Mouse (Mus musculus) MEL (cell line): ENCODE results near the gene Igfbp2. TPM values are rescaled to one million over a fixed set of nuclear protein-coding genes. Genes with fewer than 3 reads are reported as not detected.

Experiments used
- DNase-seq: peaks from one replicate; pipeline ENCODE4 v3.0.0; 2011; ENCODE audit warnings: low read depth, low spot score
- H3K27ac ChIP-seq: 2 replicates; pipeline ENCODE4 v1.5.1; 2012; ENCODE audit warnings: low read depth, mild to moderate bottlenecking, control low read depth, low read length, moderate library complexity; ENCODE audit not compliant: control insufficient read depth
- H3K27me3 ChIP-seq, 2 experiments: fragments of 150-350 bp in 1 of 2; sonication (generic) in 1 of 2; 2 replicates each; pipeline ENCODE4 v1.6.1; 2012; ENCODE audit warnings: low read length in 2 of 2, mild to moderate bottlenecking in 2 of 2, improper control_type of control experiment in 1 of 2, moderate library complexity in 1 of 2; ENCODE audit not compliant: insufficient read depth in 2 of 2, control insufficient read depth in 1 of 2
- H3K36me3 ChIP-seq, 2 experiments: 2 replicates each; pipeline ENCODE4 v1.6.1; 2012 to 2014; ENCODE audit warnings: low read length in 2 of 2, improper control_type of control experiment in 1 of 2, inconsistent platforms in 1 of 2, mild to moderate bottlenecking in 1 of 2; ENCODE audit not compliant: insufficient read depth in 2 of 2, control insufficient read depth in 1 of 2
- H3K4me1 ChIP-seq, 2 experiments: fragments of 150-350 bp in 1 of 2; sonication (generic) in 1 of 2; 2 replicates each; pipeline ENCODE4 v1.6.1; 2012; ENCODE audit warnings: low read length in 2 of 2, improper control_type of control experiment in 1 of 2, mild to moderate bottlenecking in 1 of 2; ENCODE audit not compliant: insufficient read depth in 2 of 2, control insufficient read depth in 1 of 2
- H3K4me3 ChIP-seq, 2 experiments: fragments of 150-350 bp in 1 of 2; sonication (generic) in 1 of 2; 2 replicates each; pipeline ENCODE4 v1.5.1; 2012; ENCODE audit warnings: low read depth in 2 of 2, low read length in 2 of 2, mild to moderate bottlenecking in 2 of 2, moderate library complexity in 2 of 2, control low read depth in 1 of 2, improper control_type of control experiment in 1 of 2; ENCODE audit not compliant: control insufficient read depth in 1 of 2, insufficient read depth in 1 of 2
- H3K79me2 ChIP-seq: 2 replicates; pipeline ENCODE4 v1.6.1; 2012; ENCODE audit warnings: mild to moderate bottlenecking, low read length, moderate library complexity; ENCODE audit not compliant: control insufficient read depth, poor library complexity, insufficient read depth
- H3K9ac ChIP-seq: 2 replicates; pipeline ENCODE4 v1.6.1; 2012; ENCODE audit warnings: low read depth, mild to moderate bottlenecking, control low read depth, low read length, moderate library complexity; ENCODE audit not compliant: control insufficient read depth, poor library complexity, severe bottlenecking
- H3K9me3 ChIP-seq: fragments of 150-350 bp; sonication (generic); replicated peaks from 2 replicates; pipeline ENCODE4 v1.6.1; 2012; ENCODE audit warnings: mild to moderate bottlenecking, low read length, improper control_type of control experiment, moderate library complexity; ENCODE audit not compliant: insufficient read depth
- BHLHE40 ChIP-seq: IDR thresholded peaks from 2 replicates; pipeline ENCODE4 v1.6.1; 2012; ENCODE audit warnings: low read depth, mild to moderate bottlenecking, inconsistent platforms, low read length, improper control_type of control experiment, borderline replicate concordance
- CHD1 ChIP-seq: IDR thresholded peaks from 2 replicates; pipeline ENCODE4 v1.6.1; 2012; ENCODE audit warnings: low read depth, mild to moderate bottlenecking, inconsistent platforms, low read length, improper control_type of control experiment
- CHD2 ChIP-seq: IDR thresholded peaks from 2 replicates; pipeline ENCODE4 v1.6.1; 2011; ENCODE audit warnings: low read length, improper control_type of control experiment
- CTCF ChIP-seq, 3 experiments: IDR thresholded peaks in 2 of 3; conservative IDR thresholded peaks in 1 of 3; 2 replicates each; pipeline ENCODE4 v1.5.1; 2011 to 2012; ENCODE audit warnings: low read length in 3 of 3, low read depth in 2 of 3, mild to moderate bottlenecking in 2 of 3, improper control_type of control experiment in 1 of 3, inconsistent platforms in 1 of 3, mixed read lengths in 1 of 3, moderate library complexity in 1 of 3; ENCODE audit not compliant: control insufficient read depth in 1 of 3, insufficient read depth in 1 of 3, poor library complexity in 1 of 3, severe bottlenecking in 1 of 3
- E2F4 ChIP-seq: IDR thresholded peaks from 2 replicates; pipeline ENCODE4 v1.6.1; 2011; ENCODE audit warnings: low read depth, low read length, improper control_type of control experiment, borderline replicate concordance
- GABPA ChIP-seq: IDR thresholded peaks from 2 replicates; pipeline ENCODE4 v1.6.1; 2012; ENCODE audit warnings: low read depth, mild to moderate bottlenecking, inconsistent platforms, low read length, improper control_type of control experiment, moderate library complexity
- HCFC1 ChIP-seq: IDR thresholded peaks from 2 replicates; pipeline ENCODE4 v1.6.1; 2012; ENCODE audit warnings: low read depth, mild to moderate bottlenecking, inconsistent platforms, low read length, improper control_type of control experiment, moderate library complexity
- JUND ChIP-seq: IDR thresholded peaks from 2 replicates; pipeline ENCODE4 v1.6.1; 2011; ENCODE audit warnings: low read depth, mild to moderate bottlenecking, improper control_type of control experiment, low read length
- KAT2A ChIP-seq: conservative IDR thresholded peaks from 2 replicates; pipeline ENCODE4 v1.6.1; 2012; ENCODE audit warnings: low read depth, low read length, improper control_type of control experiment, inconsistent platforms
- MAFK ChIP-seq: IDR thresholded peaks from 2 replicates; pipeline ENCODE4 v1.6.1; 2011; ENCODE audit warnings: low read depth, mild to moderate bottlenecking, low read length, improper control_type of control experiment, borderline replicate concordance
- MAX ChIP-seq: IDR thresholded peaks from 2 replicates; pipeline ENCODE4 v1.6.1; 2011; ENCODE audit warnings: low read length, improper control_type of control experiment
- MAZ ChIP-seq: IDR thresholded peaks from 2 replicates; pipeline ENCODE4 v1.6.1; 2012; ENCODE audit warnings: low read depth, mild to moderate bottlenecking, inconsistent platforms, low read length, improper control_type of control experiment
- MYB ChIP-seq: IDR thresholded peaks from 2 replicates; pipeline ENCODE4 v1.6.1; 2011; ENCODE audit warnings: mild to moderate bottlenecking, low read depth, low read length, improper control_type of control experiment
- NELFE ChIP-seq: IDR thresholded peaks from 2 replicates; pipeline ENCODE4 v1.6.1; 2011; ENCODE audit warnings: low read depth, low read length, improper control_type of control experiment
- POLR2A ChIP-seq, 2 experiments: IDR thresholded peaks; 2 replicates each; pipeline ENCODE4 v1.6.1; 2011 to 2012; ENCODE audit warnings: low read length in 2 of 2, mild to moderate bottlenecking in 2 of 2, control low read depth in 1 of 2, improper control_type of control experiment in 1 of 2, low read depth in 1 of 2, moderate library complexity in 1 of 2; ENCODE audit not compliant: control insufficient read depth in 1 of 2, insufficient read depth in 1 of 2, poor library complexity in 1 of 2
- POLR2AphosphoS5 ChIP-seq: IDR thresholded peaks from 2 replicates; pipeline ENCODE4 v1.6.1; 2012; ENCODE audit warnings: low read depth, borderline replicate concordance, mild to moderate bottlenecking, inconsistent platforms, low read length, moderate library complexity, mixed read lengths
- RCOR1 ChIP-seq: IDR thresholded peaks from 2 replicates; pipeline ENCODE4 v1.6.1; 2012; ENCODE audit warnings: low read depth, mild to moderate bottlenecking, inconsistent platforms, low read length, improper control_type of control experiment
- SMC3 ChIP-seq: IDR thresholded peaks from 2 replicates; pipeline ENCODE4 v1.6.1; 2011; ENCODE audit warnings: low read depth, low read length, improper control_type of control experiment
- TBP ChIP-seq: IDR thresholded peaks from 2 replicates; pipeline ENCODE4 v1.8.0; 2011; ENCODE audit warnings: low read depth, low read length, improper control_type of control experiment
- USF1 ChIP-seq: IDR thresholded peaks from 2 replicates; pipeline ENCODE4 v1.6.1; 2014; ENCODE audit warnings: low read depth, mild to moderate bottlenecking, inconsistent platforms, low read length, improper control_type of control experiment, moderate library complexity
- ZKSCAN1 ChIP-seq: IDR thresholded peaks from 2 replicates; pipeline ENCODE4 v1.6.1; 2012; ENCODE audit warnings: low read depth, mild to moderate bottlenecking, inconsistent platforms, low read length, improper control_type of control experiment, moderate library complexity
- ZNF384 ChIP-seq: IDR thresholded peaks from 2 replicates; pipeline ENCODE4 v1.6.1; 2012; ENCODE audit warnings: low read depth, mild to moderate bottlenecking, inconsistent platforms, low read length, improper control_type of control experiment
- polyA plus RNA-seq, 2 experiments: library from polyadenylated mRNA; stranded (reverse) in 1 of 2; unstranded in 1 of 2; fragments of >175 nt in 1 of 2; fragments of >200 nt in 1 of 2; gene quantifications; 2 replicates each; pipeline versions ENCODE4 v1.2.1 to v1.2.4; 2012; ENCODE audit warnings: low replicate concordance in 2 of 2, low read depth in 1 of 2; ENCODE audit not compliant: insufficient read length in 2 of 2, insufficient read depth in 1 of 2, missing spikeins in 1 of 2
- total RNA-seq: library from RNA; depleted of rRNA; stranded (reverse); fragments of 300-350 nt; gene quantifications from 2 replicates; pipeline ENCODE4 v1.2.3, GENCODE M21; 2012

The Igfbp2 gene
- total and polyA plus RNA-seq, 3 experiments = not detected

GRCm38 (mm10) chr1:72872521-72872920 is 48.2 kb downstream of the Igfbp2 start:
- TF ChIP-seq CTCF (IDR thresholded peaks at IDR 0.05 in 2 of 3, conservative IDR thresholded peaks at IDR 0.05 in 1 of 3; ENCODE audit: control insufficient read depth in 1 of 3, insufficient read depth in 1 of 3, low read depth in 2 of 3, low read length in 3 of 3, poor library complexity in 1 of 3, severe bottlenecking in 1 of 3) (no peak), ZKSCAN1 (no peak), GABPA (no peak), MYB (no peak), NELFE (no peak), USF1 (no peak), MAZ (no peak), POLR2A (IDR thresholded peaks at IDR 0.05; ENCODE audit: control insufficient read depth in 1 of 2, insufficient read depth in 1 of 2, low read depth in 1 of 2, low read length in 2 of 2, poor library complexity in 1 of 2) (no peak), ZNF384 (no peak), JUND (no peak), BHLHE40 (no peak), E2F4 (no peak), MAX (no peak), HCFC1 (no peak)
- TF ChIP-seq, all 39 proteins: peak for 0
- peak; percentile 86 for DNase-seq
- no peak overlapping the region for H3K27ac ChIP-seq
- H3K9ac ChIP-seq = no peak overlapping the region
- peaks cover 0 to 17% of the 10 kb centered on the region in 2 experiments; a peak in 2 of 4 replicates for H3K36me3 ChIP-seq
- no peaks in the 10 kb centered on the region for H3K79me2 ChIP-seq
- no peaks in the 10 kb centered on the region for H3K27me3 ChIP-seq
- peak overlapping the region in 1 of 2 experiments; percentile 13; a peak in 2 of 4 replicates for H3K4me3 ChIP-seq
- H3K9me3 ChIP-seq = no peaks in the 10 kb centered on the region
- H3K4me1 ChIP-seq = peaks cover 16% of the 10 kb centered on the region in 2 experiments

- H3K27ac ChIP-seq = no peak overlapping the region
- no peak for DNase-seq
- peaks cover 0 to 14% of the 10 kb centered on the region in 2 experiments; a peak in 2 of 4 replicates for H3K36me3 ChIP-seq
- no peak overlapping the region for H3K4me3 ChIP-seq
- peaks cover 13 to 14% of the 10 kb centered on the region in 2 experiments for H3K4me1 ChIP-seq
- H3K79me2 ChIP-seq = no peaks in the 10 kb centered on the region
- TF ChIP-seq POLR2AphosphoS5 (no peak), HCFC1 (no peak), ZNF384 (no peak), MAFK (no peak), CHD1 (no peak), TBP (no peak), RCOR1 (no peak), CHD2 (no peak), SMC3 (no peak), KAT2A (no peak)
- H3K27me3 ChIP-seq = no peaks in the 10 kb centered on the region
- no peaks in the 10 kb centered on the region for H3K9me3 ChIP-seq
- no peak overlapping the region for H3K9ac ChIP-seq
Measured at GRCm38 (mm10) chr1:72873078-72873477, 48.8 kb downstream of the Igfbp2 start.
